Mouse (Mus musculus) stomach, embryonic 14.5 days (tissue): Measurements from ENCODE around the gene Xpo6. TPM values are rescaled to one million over a fixed set of nuclear protein-coding genes. Genes with fewer than 3 reads are reported as not detected.

Experiments used
- ATAC-seq: fragments of 200-750 bp; cut with Nextera tagmentation; 2 replicates; pipeline ENCODE4 v1.8.0; 2017; ENCODE audit warnings: low read depth, moderate TSS enrichment; ENCODE audit not compliant: insufficient number of reproducible peaks, insufficient read depth, low FRiP score
- H3K27ac ChIP-seq: fragments of 300-500 bp; sonication (generic); 2 replicates; pipeline ENCODE4 v1.5.1; 2014; ENCODE audit warnings: mild to moderate bottlenecking, low read length, moderate library complexity, mixed read lengths
- H3K27me3 ChIP-seq: fragments of 300-500 bp; sonication (generic); 2 replicates; pipeline ENCODE4 v1.6.1; 2014; ENCODE audit warnings: low read length, control low read depth, mixed read lengths; ENCODE audit not compliant: control insufficient read depth, insufficient read depth
- H3K36me3 ChIP-seq: fragments of 300-500 bp; sonication (generic); 2 replicates; pipeline ENCODE4 v1.6.1; 2014; ENCODE audit warnings: mild to moderate bottlenecking, control low read depth, low read length, moderate library complexity, mixed read lengths; ENCODE audit not compliant: control insufficient read depth, insufficient read depth
- H3K4me1 ChIP-seq: fragments of 300-500 bp; sonication (generic); 2 replicates; pipeline ENCODE4 v1.6.1; 2014; ENCODE audit warnings: low read length, control low read depth, mixed read lengths; ENCODE audit not compliant: control insufficient read depth, insufficient read depth
- H3K4me2 ChIP-seq: fragments of 300-500 bp; sonication (generic); replicated peaks from 2 replicates; pipeline ENCODE4 v1.6.1; 2014; ENCODE audit warnings: low read depth, low read length, control low read depth
- H3K4me3 ChIP-seq: fragments of 300-500 bp; sonication (generic); 2 replicates; pipeline ENCODE4 v1.5.1; 2014; ENCODE audit warnings: low read depth, low read length, control low read depth
- H3K9ac ChIP-seq: fragments of 300-500 bp; sonication (generic); replicated peaks from 2 replicates; pipeline ENCODE4 v1.6.1; 2014; ENCODE audit warnings: low read depth, mild to moderate bottlenecking, control low read depth, low read length, moderate library complexity, mixed read lengths
- H3K9me3 ChIP-seq: fragments of 300-500 bp; sonication (generic); 2 replicates; pipeline ENCODE4 v1.6.1; 2016; ENCODE audit warnings: low read depth, low read length, control low read depth; ENCODE audit not compliant: control insufficient read depth
- WGBS: fragments of 180-500 bp; shearing (Covaris S2); extraction: QIAGEN DNeasy Blood & Tissue Kit; methylation state at CpG from one replicate; pipeline ENCODE4 v1.1.7; 2014; 5-methylcytosine and 5-hydroxymethylcytosine counted together
- polyA plus RNA-seq: library from polyadenylated mRNA; unstranded; fragments of >200 nt; fragmentation: Nextera tagmentation; extraction: Ambion mirVana; gene quantifications from 2 replicates; pipeline ENCODE4 v1.2.1, GENCODE M21; 2014

Gene Xpo6
- polyA plus RNA-seq, 1 experiment from 2014 or later = 65.9 TPM

GRCm38 (mm10) chr7:126080949-126081654 is 119.2 kb downstream of the Xpo6 start:
- no peak for ATAC-seq
- Histone ChIP-seq H3K27me3 (peaks cover 38% of the 10 kb centered on the region), H3K4me2 (peak overlapping the region; percentile 99), H3K27ac (no peak overlapping the region), H3K9me3 (no peaks in the 10 kb centered on the region), H3K36me3 (no peaks in the 10 kb centered on the region), H3K4me3 (peak overlapping the region; percentile 51), H3K4me1 (peaks cover 2% of the 10 kb centered on the region), H3K9ac (no peak overlapping the region; the same call in 1 of the 2 replicates)
- WGBS = 21% methylated on average over 16 of the region's 16 CpGs

GRCm38 (mm10) chr7:126076935-126077334 is 123.4 kb downstream of the Xpo6 start:
- no peaks in the 10 kb centered on the region for H3K9me3 ChIP-seq
- no peaks in the 10 kb centered on the region for H3K36me3 ChIP-seq
- H3K27me3 ChIP-seq = peaks cover 18% of the 10 kb centered on the region
- no peak overlapping the region for H3K9ac ChIP-seq
- no peak overlapping the region for H3K4me3 ChIP-seq
- no peak for ATAC-seq
- no peak overlapping the region for H3K4me2 ChIP-seq
- H3K27ac ChIP-seq = no peak overlapping the region
- WGBS = 86% methylated on average over 1 of the region's 1 CpGs
- no peaks in the 10 kb centered on the region; the same call in 1 of the 2 replicates for H3K4me1 ChIP-seq

GRCm38 (mm10) chr7:126075058-126075457 is 125.2 kb downstream of the Xpo6 start:
- Histone ChIP-seq H3K4me2 (no peak overlapping the region), H3K9ac (no peak overlapping the region), H3K27ac (no peak overlapping the region), H3K9me3 (peaks cover 3% of the 10 kb centered on the region; the same call in 1 of the 2 replicates), H3K27me3 (no peaks in the 10 kb centered on the region), H3K36me3 (no peaks in the 10 kb centered on the region), H3K4me1 (no peaks in the 10 kb centered on the region), H3K4me3 (no peak overlapping the region)
- 53% methylated on average over 9 of the region's 9 CpGs for WGBS
- no peak for ATAC-seq

GRCm38 (mm10) chr7:126070321-126070720 is 130.0 kb downstream of the Xpo6 start:
- H3K36me3 ChIP-seq = no peaks in the 10 kb centered on the region
- H3K27me3 ChIP-seq = no peaks in the 10 kb centered on the region
- no peak overlapping the region for H3K4me2 ChIP-seq
- no peak overlapping the region for H3K27ac ChIP-seq
- peaks cover 4% of the 10 kb centered on the region; the same call in 1 of the 2 replicates for H3K9me3 ChIP-seq
- ATAC-seq = no peak
- H3K9ac ChIP-seq = no peak overlapping the region
- WGBS = 89% methylated on average over 4 of the region's 4 CpGs
- no peak overlapping the region for H3K4me3 ChIP-seq
- no peaks in the 10 kb centered on the region for H3K4me1 ChIP-seq

- no peaks in the 10 kb centered on the region for H3K36me3 ChIP-seq
- ATAC-seq = no peak
- WGBS = 57% methylated on average over 14 of the region's 14 CpGs
- no peak overlapping the region for H3K27ac ChIP-seq
- no peaks in the 10 kb centered on the region for H3K27me3 ChIP-seq
- peaks cover 4% of the 10 kb centered on the region; the same call in 1 of the 2 replicates for H3K9me3 ChIP-seq
- no peak overlapping the region for H3K4me3 ChIP-seq
- no peak overlapping the region for H3K9ac ChIP-seq
- H3K4me2 ChIP-seq = no peak overlapping the region
- no peaks in the 10 kb centered on the region for H3K4me1 ChIP-seq
Observed at GRCm38 (mm10) chr7:126066777-126067176, 133.5 kb downstream of the Xpo6 start.

- no peak for ATAC-seq
- no peak overlapping the region for H3K9ac ChIP-seq
- no peaks in the 10 kb centered on the region for H3K36me3 ChIP-seq
- H3K4me3 ChIP-seq = no peak overlapping the region
- H3K4me1 ChIP-seq = no peaks in the 10 kb centered on the region
- H3K27ac ChIP-seq = no peak overlapping the region
- H3K9me3 ChIP-seq = peaks cover 4% of the 10 kb centered on the region; the same call in 1 of the 2 replicates
- WGBS = 77% methylated on average over 5 of the region's 5 CpGs
- no peak overlapping the region for H3K4me2 ChIP-seq
- H3K27me3 ChIP-seq = no peaks in the 10 kb centered on the region
Observed at GRCm38 (mm10) chr7:126065243-126065876, 134.9 kb downstream of the Xpo6 start.

- Histone ChIP-seq H3K4me2 (no peak overlapping the region), H3K4me3 (no peak overlapping the region), H3K27ac (no peak overlapping the region), H3K9ac (no peak overlapping the region), H3K36me3 (no peaks in the 10 kb centered on the region), H3K27me3 (no peaks in the 10 kb centered on the region), H3K4me1 (no peaks in the 10 kb centered on the region; the same call in 1 of the 2 replicates), H3K9me3 (no peaks in the 10 kb centered on the region)
- WGBS = 73% methylated on average over 4 of the region's 4 CpGs
- ATAC-seq = no peak
Observed at GRCm38 (mm10) chr7:126062228-126062627, 138.1 kb downstream of the Xpo6 start.

GRCm38 (mm10) chr7:126058918-126059317 is 141.4 kb downstream of the Xpo6 start:
- no peaks in the 10 kb centered on the region for H3K9me3 ChIP-seq
- H3K27ac ChIP-seq = no peak overlapping the region
- 57% methylated on average over 7 of the region's 7 CpGs for WGBS
- H3K36me3 ChIP-seq = no peaks in the 10 kb centered on the region
- ATAC-seq = no peak
- no peak overlapping the region for H3K4me3 ChIP-seq
- H3K4me2 ChIP-seq = no peak overlapping the region
- no peak overlapping the region for H3K9ac ChIP-seq
- no peaks in the 10 kb centered on the region; the same call in 1 of the 2 replicates for H3K4me1 ChIP-seq
- no peaks in the 10 kb centered on the region for H3K27me3 ChIP-seq
